Mouse (Mus musculus): ENCODE data around the gene Ckap4. TPM values are rescaled to one million over a fixed set of nuclear protein-coding genes. Genes with fewer than 3 reads are reported as not detected.

The Ckap4 gene
- polyA plus RNA-seq, 1 experiment from 2014 or later, result 60.9 TPM

GRCm38 (mm10) chr10:84542802-84543658 lies 9.2 kb upstream of the Ckap4 start:
- Histone ChIP-seq H3K9me3 (no peaks in the 10 kb centered on the region), H3K27ac (no peak overlapping the region), H3K4me2 (replicated peaks) (no peak overlapping the region), H3K27me3 (no peaks in the 10 kb centered on the region), H3K9ac (replicated peaks) (no peak overlapping the region), H3K36me3 (no peaks in the 10 kb centered on the region), H3K4me1 (replicated peaks) (no peaks in the 10 kb centered on the region), H3K4me3 (replicated peaks) (no peak overlapping the region)
- WGBS, result 76% methylated on average over 11 of the region's 11 CpGs
- ATAC-seq, result no peak

GRCm38 (mm10) chr10:84539651-84540050 lies 5.8 kb upstream of the Ckap4 start:
- Histone ChIP-seq H3K4me2 (replicated peaks) (no peak overlapping the region), H3K36me3 (no peaks in the 10 kb centered on the region), H3K27me3 (no peaks in the 10 kb centered on the region), H3K4me1 (replicated peaks) (peaks cover 7% of the 10 kb centered on the region; the same call in 1 of the 2 replicates), H3K9me3 (no peaks in the 10 kb centered on the region), H3K9ac (replicated peaks) (no peak overlapping the region), H3K4me3 (replicated peaks) (no peak overlapping the region), H3K27ac (no peak overlapping the region)
- WGBS, result 92% methylated on average over 6 of the region's 6 CpGs
- ATAC-seq, result no peak

GRCm38 (mm10) chr10:84535859-84536258 lies 2.0 kb upstream of the Ckap4 start:
- Histone ChIP-seq H3K36me3 (no peaks in the 10 kb centered on the region), H3K4me3 (replicated peaks) (no peak overlapping the region), H3K27me3 (no peaks in the 10 kb centered on the region), H3K27ac (no peak overlapping the region), H3K9ac (replicated peaks) (no peak overlapping the region), H3K4me2 (replicated peaks) (no peak overlapping the region), H3K4me1 (replicated peaks) (peaks cover 32% of the 10 kb centered on the region), H3K9me3 (no peaks in the 10 kb centered on the region)
- WGBS, result 66% methylated on average over 4 of the region's 4 CpGs
- ATAC-seq, result no peak

GRCm38 (mm10) chr10:84535458-84535857 lies 1.6 kb upstream of the Ckap4 start:
- WGBS, result 68% methylated on average over 5 of the region's 5 CpGs
- Histone ChIP-seq H3K9me3 (no peaks in the 10 kb centered on the region), H3K27me3 (no peaks in the 10 kb centered on the region), H3K4me1 (replicated peaks) (peaks cover 36% of the 10 kb centered on the region), H3K4me3 (replicated peaks) (no peak overlapping the region), H3K9ac (replicated peaks) (no peak overlapping the region), H3K36me3 (no peaks in the 10 kb centered on the region), H3K4me2 (replicated peaks) (no peak overlapping the region), H3K27ac (no peak overlapping the region)
- no peak for ATAC-seq

GRCm38 (mm10) chr10:84532911-84533882 lies 665 bp downstream of the Ckap4 start:
- Histone ChIP-seq H3K27ac (peak overlapping the region; percentile 92), H3K9ac (replicated peaks) (peak overlapping the region; percentile 97), H3K36me3 (peaks cover 9% of the 10 kb centered on the region), H3K4me1 (replicated peaks) (peaks cover 45% of the 10 kb centered on the region), H3K9me3 (no peaks in the 10 kb centered on the region), H3K4me3 (replicated peaks) (peak overlapping the region; percentile 83), H3K27me3 (no peaks in the 10 kb centered on the region), H3K4me2 (replicated peaks) (peak overlapping the region; percentile 69)
- 1% methylated on average over 67 of the region's 72 CpGs for WGBS
- ATAC-seq, result peak; percentile 61

GRCm38 (mm10) chr10:84532191-84532889 lies 1.5 kb downstream of the Ckap4 start:
- Histone ChIP-seq H3K4me1 (replicated peaks) (peaks cover 48% of the 10 kb centered on the region), H3K9me3 (no peaks in the 10 kb centered on the region), H3K27me3 (no peaks in the 10 kb centered on the region), H3K9ac (replicated peaks) (peak overlapping the region; percentile 97), H3K4me3 (replicated peaks) (peak overlapping the region; percentile 83), H3K36me3 (peaks cover 18% of the 10 kb centered on the region), H3K27ac (peak overlapping the region; percentile 92), H3K4me2 (replicated peaks) (peak overlapping the region; percentile 69)
- no peak for ATAC-seq
- 74% methylated on average over 16 of the region's 16 CpGs for WGBS

- WGBS, result 66% methylated on average over 4 of the region's 4 CpGs
These were observed 2.3 kb downstream of the Ckap4 start for GRCm38 (mm10) chr10:84531576-84531975.

GRCm38 (mm10) chr10:84530388-84530787 lies 3.5 kb downstream of the Ckap4 start:
- H3K9ac ChIP-seq (replicated peaks), result peak overlapping the region; percentile 97; the same call in 1 of the 2 replicates
- no peak overlapping the region for H3K27ac ChIP-seq
- peaks cover 53% of the 10 kb centered on the region for H3K4me1 ChIP-seq (replicated peaks)
- H3K27me3 ChIP-seq, result no peaks in the 10 kb centered on the region
- peak overlapping the region; percentile 83; the same call in 1 of the 2 replicates for H3K4me3 ChIP-seq (replicated peaks)
- H3K36me3 ChIP-seq, result peaks cover 32% of the 10 kb centered on the region
- H3K4me2 ChIP-seq (replicated peaks), result peak overlapping the region; percentile 69
- WGBS, result 88% methylated on average over 8 of the region's 8 CpGs
- H3K9me3 ChIP-seq, result no peaks in the 10 kb centered on the region
- no peak for ATAC-seq

More at GRCm38 (mm10) chr10:84531576-84531975, 2.3 kb downstream of the Ckap4 start:
- Histone ChIP-seq H3K27me3 (no peaks in the 10 kb centered on the region), H3K27ac (no peak overlapping the region), H3K4me3 (replicated peaks) (peak overlapping the region; percentile 83), H3K9ac (replicated peaks) (peak overlapping the region; percentile 97), H3K9me3 (no peaks in the 10 kb centered on the region), H3K4me2 (replicated peaks) (peak overlapping the region; percentile 69), H3K4me1 (replicated peaks) (peaks cover 54% of the 10 kb centered on the region), H3K36me3 (peaks cover 24% of the 10 kb centered on the region)
- ATAC-seq, result no peak

GRCm38 (mm10) chr10:84527631-84528030 lies 6.2 kb downstream of the Ckap4 start:
- 83% methylated on average over 12 of the region's 12 CpGs for WGBS
- Histone ChIP-seq H3K27me3 (no peaks in the 10 kb centered on the region), H3K9me3 (no peaks in the 10 kb centered on the region), H3K36me3 (peaks cover 47% of the 10 kb centered on the region), H3K4me2 (replicated peaks) (no peak overlapping the region), H3K4me1 (replicated peaks) (peaks cover 43% of the 10 kb centered on the region), H3K27ac (no peak overlapping the region), H3K4me3 (replicated peaks) (no peak overlapping the region), H3K9ac (replicated peaks) (no peak overlapping the region)
- no peak for ATAC-seq

- no peak overlapping the region for H3K4me2 ChIP-seq (replicated peaks)
- no peak overlapping the region for H3K27ac ChIP-seq
- no peak overlapping the region for H3K9ac ChIP-seq (replicated peaks)
- H3K36me3 ChIP-seq, result peaks cover 47% of the 10 kb centered on the region
- H3K9me3 ChIP-seq, result no peaks in the 10 kb centered on the region
- H3K27me3 ChIP-seq, result no peaks in the 10 kb centered on the region
- H3K4me3 ChIP-seq (replicated peaks), result no peak overlapping the region
- 80% methylated on average over 5 of the region's 5 CpGs for WGBS
- peaks cover 37% of the 10 kb centered on the region for H3K4me1 ChIP-seq (replicated peaks)
- ATAC-seq, result no peak
These were observed 6.8 kb downstream of the Ckap4 start for GRCm38 (mm10) chr10:84527070-84527469.

- Histone ChIP-seq H3K4me3 (replicated peaks) (no peak overlapping the region), H3K4me1 (replicated peaks) (peaks cover 31% of the 10 kb centered on the region), H3K27me3 (no peaks in the 10 kb centered on the region), H3K9me3 (no peaks in the 10 kb centered on the region), H3K36me3 (peaks cover 47% of the 10 kb centered on the region), H3K4me2 (replicated peaks) (no peak overlapping the region), H3K27ac (no peak overlapping the region), H3K9ac (replicated peaks) (no peak overlapping the region)
- WGBS, result 31% methylated on average over 10 of the region's 10 CpGs
- no peak for ATAC-seq
These were observed 7.4 kb downstream of the Ckap4 start for GRCm38 (mm10) chr10:84526488-84526887.

Data from midbrain, embryonic 13.5 days (tissue).